Mouse (Mus musculus): ENCODE data around the gene Cyth1. TPM values are rescaled to one million over a fixed set of nuclear protein-coding genes. Genes with fewer than 3 reads are reported as not detected.
A peak's percentile ranks its signal among the peaks of the same experiment; 100 is the strongest.

Gene Cyth1
- polyA plus RNA-seq, 1 experiment from 2014 or later = 24.0 TPM

GRCm38 (mm10) chr11:118246724-118247123 is 1.7 kb downstream of the Cyth1 start:
- Histone ChIP-seq H3K27ac (ENCODE audit: low read length) (peak overlapping the region; percentile 93), H3K27me3 (ENCODE audit: control insufficient read depth, insufficient read depth, low read length) (no peaks in the 10 kb centered on the region), H3K9me3 (replicated peaks; ENCODE audit: control insufficient read depth, low read length) (no peaks in the 10 kb centered on the region), H3K36me3 (ENCODE audit: control insufficient read depth, insufficient read depth) (no peaks in the 10 kb centered on the region), H3K4me3 (ENCODE audit: low read length) (peak overlapping the region; percentile 92), H3K9ac (ENCODE audit: low read length) (peak overlapping the region; percentile 97), H3K4me2 (ENCODE audit: low read depth, low read length) (peak overlapping the region; percentile 87), H3K4me1 (ENCODE audit: control insufficient read depth, insufficient read depth, low read length) (peaks cover 32% of the 10 kb centered on the region)
- no peak for ATAC-seq (replicated peaks; ENCODE audit: extremely low read depth, insufficient read depth, low FRiP score)
- WGBS = 69% methylated on average over 5 of the region's 5 CpGs

GRCm38 (mm10) chr11:118245130-118245529 is 3.3 kb downstream of the Cyth1 start:
- WGBS = 84% methylated on average over 2 of the region's 2 CpGs
- no peak for ATAC-seq (replicated peaks; ENCODE audit: extremely low read depth, insufficient read depth, low FRiP score)
- Histone ChIP-seq H3K4me2 (ENCODE audit: low read depth, low read length) (no peak overlapping the region), H3K27me3 (ENCODE audit: control insufficient read depth, insufficient read depth, low read length) (no peaks in the 10 kb centered on the region), H3K4me1 (ENCODE audit: control insufficient read depth, insufficient read depth, low read length) (peaks cover 42% of the 10 kb centered on the region), H3K36me3 (ENCODE audit: control insufficient read depth, insufficient read depth) (no peaks in the 10 kb centered on the region), H3K9ac (ENCODE audit: low read length) (no peak overlapping the region), H3K27ac (ENCODE audit: low read length) (peak overlapping the region; percentile 44; the same call in 1 of the 2 replicates), H3K4me3 (ENCODE audit: low read length) (no peak overlapping the region), H3K9me3 (replicated peaks; ENCODE audit: control insufficient read depth, low read length) (no peaks in the 10 kb centered on the region)

- Histone ChIP-seq H3K36me3 (ENCODE audit: control insufficient read depth, insufficient read depth) (no peaks in the 10 kb centered on the region), H3K9ac (ENCODE audit: low read length) (no peak overlapping the region), H3K4me3 (ENCODE audit: low read length) (no peak overlapping the region), H3K27ac (ENCODE audit: low read length) (peak overlapping the region; percentile 43; the same call in 1 of the 2 replicates), H3K4me1 (ENCODE audit: control insufficient read depth, insufficient read depth, low read length) (peaks cover 43% of the 10 kb centered on the region), H3K9me3 (replicated peaks; ENCODE audit: control insufficient read depth, low read length) (no peaks in the 10 kb centered on the region), H3K27me3 (ENCODE audit: control insufficient read depth, insufficient read depth, low read length) (no peaks in the 10 kb centered on the region), H3K4me2 (ENCODE audit: low read depth, low read length) (no peak overlapping the region)
- ATAC-seq (replicated peaks; ENCODE audit: extremely low read depth, insufficient read depth, low FRiP score) = no peak
- WGBS = 73% methylated on average over 6 of the region's 6 CpGs
Measured at GRCm38 (mm10) chr11:118243627-118244261, 4.6 kb downstream of the Cyth1 start.

- no peak overlapping the region for H3K4me2 ChIP-seq (ENCODE audit: low read depth, low read length)
- no peak overlapping the region for H3K4me3 ChIP-seq (ENCODE audit: low read length)
- H3K36me3 ChIP-seq (ENCODE audit: control insufficient read depth, insufficient read depth) = no peaks in the 10 kb centered on the region
- H3K4me1 ChIP-seq (ENCODE audit: control insufficient read depth, insufficient read depth, low read length) = peaks cover 50% of the 10 kb centered on the region
- no peak for ATAC-seq (replicated peaks; ENCODE audit: extremely low read depth, insufficient read depth, low FRiP score)
- H3K9me3 ChIP-seq (replicated peaks; ENCODE audit: control insufficient read depth, low read length) = no peaks in the 10 kb centered on the region
- no peak overlapping the region for H3K27ac ChIP-seq (ENCODE audit: low read length)
- WGBS = 52% methylated on average over 4 of the region's 4 CpGs
- no peaks in the 10 kb centered on the region for H3K27me3 ChIP-seq (ENCODE audit: control insufficient read depth, insufficient read depth, low read length)
- H3K9ac ChIP-seq (ENCODE audit: low read length) = no peak overlapping the region
Measured at GRCm38 (mm10) chr11:118242506-118242905, 5.9 kb downstream of the Cyth1 start.

GRCm38 (mm10) chr11:118240388-118240787 is 8.0 kb downstream of the Cyth1 start:
- Histone ChIP-seq H3K4me1 (ENCODE audit: control insufficient read depth, insufficient read depth, low read length) (peaks cover 48% of the 10 kb centered on the region), H3K27ac (ENCODE audit: low read length) (peak overlapping the region; percentile 55; the same call in 1 of the 2 replicates), H3K4me3 (ENCODE audit: low read length) (no peak overlapping the region), H3K27me3 (ENCODE audit: control insufficient read depth, insufficient read depth, low read length) (no peaks in the 10 kb centered on the region), H3K36me3 (ENCODE audit: control insufficient read depth, insufficient read depth) (no peaks in the 10 kb centered on the region), H3K9me3 (replicated peaks; ENCODE audit: control insufficient read depth, low read length) (no peaks in the 10 kb centered on the region), H3K9ac (ENCODE audit: low read length) (no peak overlapping the region), H3K4me2 (ENCODE audit: low read depth, low read length) (no peak overlapping the region)
- no peak for ATAC-seq (replicated peaks; ENCODE audit: extremely low read depth, insufficient read depth, low FRiP score)
- WGBS = 52% methylated on average over 4 of the region's 4 CpGs

- H3K36me3 ChIP-seq (ENCODE audit: control insufficient read depth, insufficient read depth) = no peaks in the 10 kb centered on the region
- H3K9ac ChIP-seq (ENCODE audit: low read length) = peak overlapping the region; percentile 34; the same call in 1 of the 2 replicates
- H3K4me2 ChIP-seq (ENCODE audit: low read depth, low read length) = no peak overlapping the region
- no peak for ATAC-seq (replicated peaks; ENCODE audit: extremely low read depth, insufficient read depth, low FRiP score)
- H3K27ac ChIP-seq (ENCODE audit: low read length) = peak overlapping the region; percentile 12; the same call in 1 of the 2 replicates
- 57% methylated on average over 14 of the region's 14 CpGs for WGBS
- H3K27me3 ChIP-seq (ENCODE audit: control insufficient read depth, insufficient read depth, low read length) = no peaks in the 10 kb centered on the region
- peaks cover 50% of the 10 kb centered on the region for H3K4me1 ChIP-seq (ENCODE audit: control insufficient read depth, insufficient read depth, low read length)
- no peak overlapping the region for H3K4me3 ChIP-seq (ENCODE audit: low read length)
- H3K9me3 ChIP-seq (replicated peaks; ENCODE audit: control insufficient read depth, low read length) = no peaks in the 10 kb centered on the region
Measured at GRCm38 (mm10) chr11:118239281-118240198, 8.9 kb downstream of the Cyth1 start.

- H3K4me3 ChIP-seq (ENCODE audit: low read length) = no peak overlapping the region
- no peak overlapping the region for H3K9ac ChIP-seq (ENCODE audit: low read length)
- H3K4me1 ChIP-seq (ENCODE audit: control insufficient read depth, insufficient read depth, low read length) = peaks cover 56% of the 10 kb centered on the region
- no peaks in the 10 kb centered on the region for H3K27me3 ChIP-seq (ENCODE audit: control insufficient read depth, insufficient read depth, low read length)
- H3K27ac ChIP-seq (ENCODE audit: low read length) = peak overlapping the region; percentile 78
- ATAC-seq (replicated peaks; ENCODE audit: extremely low read depth, insufficient read depth, low FRiP score) = peak; percentile 47
- H3K9me3 ChIP-seq (replicated peaks; ENCODE audit: control insufficient read depth, low read length) = no peaks in the 10 kb centered on the region
- 56% methylated on average over 6 of the region's 6 CpGs for WGBS
- H3K36me3 ChIP-seq (ENCODE audit: control insufficient read depth, insufficient read depth) = no peaks in the 10 kb centered on the region
- no peak overlapping the region for H3K4me2 ChIP-seq (ENCODE audit: low read depth, low read length)
Measured at GRCm38 (mm10) chr11:118236520-118237190, 11.7 kb downstream of the Cyth1 start.

GRCm38 (mm10) chr11:118234929-118235328 is 13.5 kb downstream of the Cyth1 start:
- Histone ChIP-seq H3K9ac (ENCODE audit: low read length) (no peak overlapping the region), H3K4me2 (ENCODE audit: low read depth, low read length) (no peak overlapping the region), H3K9me3 (replicated peaks; ENCODE audit: control insufficient read depth, low read length) (no peaks in the 10 kb centered on the region), H3K4me1 (ENCODE audit: control insufficient read depth, insufficient read depth, low read length) (peaks cover 44% of the 10 kb centered on the region), H3K36me3 (ENCODE audit: control insufficient read depth, insufficient read depth) (no peaks in the 10 kb centered on the region), H3K4me3 (ENCODE audit: low read length) (no peak overlapping the region), H3K27ac (ENCODE audit: low read length) (peak overlapping the region; percentile 54), H3K27me3 (ENCODE audit: control insufficient read depth, insufficient read depth, low read length) (no peaks in the 10 kb centered on the region)
- 67% methylated on average over 7 of the region's 7 CpGs for WGBS
- no peak for ATAC-seq (replicated peaks; ENCODE audit: extremely low read depth, insufficient read depth, low FRiP score)

All from heart, embryonic 16.5 days (tissue).